Mouse (Mus musculus): ENCODE data around the gene Slc23a4.

- TF ChIP-seq CTCF (IDR thresholded peaks at IDR 0.05; ENCODE audit: low read depth, low read length), result no peak
- no peak for TF ChIP-seq GATA2 (IDR thresholded peaks at IDR 0.05; ENCODE audit: borderline replicate concordance, low read depth, low read length)
- TF ChIP-seq TAL1 (conservative IDR thresholded peaks at IDR 0.05; ENCODE audit: low read depth, low read length), result no peak
- TF ChIP-seq GATA1 (IDR thresholded peaks at IDR 0.05; ENCODE audit: borderline replicate concordance, low read length), result no peak
- TF ChIP-seq POLR2AphosphoS5 (IDR thresholded peaks at IDR 0.05; ENCODE audit: insufficient replicate concordance, low read depth, low read length), result no peak
Measured at GRCm38 (mm10) chr6:34910371-34911219, 77.6 kb downstream of the Slc23a4 start, which contains the start of gene Wdr91.
